Mouse (Mus musculus) kidney, adult 11 months (tissue): ENCODE measurements around the gene Amigo2.
"Not testable (repeated sequence)": the region's sequence is repeated elsewhere in the genome, so short reads cannot be mapped to it uniquely, and the experiment has no call there.

Experiments used
- DNase-seq: peaks from one replicate; pipeline ENCODE4 v3.0.0; 2022

Amigo2 gene

DNA sequence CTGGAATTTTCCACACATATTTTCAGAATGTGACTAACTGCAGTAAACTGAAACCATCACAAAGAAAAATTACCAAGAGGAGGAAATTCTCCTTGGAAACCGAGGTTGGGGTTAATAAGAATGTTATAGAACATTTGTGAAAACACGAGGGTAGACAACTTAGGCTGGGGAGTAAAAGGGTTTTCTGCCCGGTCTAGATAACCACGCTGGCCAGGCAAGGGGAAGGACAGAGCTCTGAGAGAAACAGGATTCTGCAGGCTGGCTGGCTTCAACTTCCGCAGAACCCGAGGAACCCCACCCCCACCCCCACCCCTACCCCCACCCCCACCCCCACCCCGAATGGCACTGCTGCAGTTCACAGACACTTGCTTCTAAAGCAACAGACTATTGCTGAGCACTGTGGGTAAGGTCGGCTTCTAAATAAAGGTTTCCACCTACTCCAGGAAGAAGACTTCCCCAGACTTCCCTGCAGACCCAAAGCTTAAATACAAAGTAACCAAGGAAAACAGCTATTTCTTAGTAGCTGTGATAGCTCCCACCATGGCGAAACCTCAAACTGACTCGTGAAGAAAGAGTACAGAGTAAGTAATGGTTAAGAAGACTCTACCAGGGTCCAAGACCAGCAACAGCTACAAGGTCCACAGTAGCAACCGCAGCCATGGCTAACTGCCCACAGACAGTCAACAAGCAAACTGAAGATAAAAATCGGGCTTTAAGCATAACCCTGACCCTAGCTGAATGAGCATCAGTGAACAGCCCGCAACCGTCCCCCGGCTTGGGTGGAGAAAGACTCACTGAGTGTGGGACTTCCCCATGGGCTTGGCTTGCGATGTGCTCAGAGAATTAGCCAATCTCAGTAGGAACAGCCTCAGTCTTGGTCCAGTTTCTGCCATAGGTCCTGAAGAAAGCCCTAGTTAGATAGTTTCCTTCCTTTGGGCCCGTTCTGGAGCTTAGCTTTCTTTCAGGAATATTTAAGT, 34.3 kb downstream of the Amigo2 start:
- no peak for DNase-seq

DNA sequence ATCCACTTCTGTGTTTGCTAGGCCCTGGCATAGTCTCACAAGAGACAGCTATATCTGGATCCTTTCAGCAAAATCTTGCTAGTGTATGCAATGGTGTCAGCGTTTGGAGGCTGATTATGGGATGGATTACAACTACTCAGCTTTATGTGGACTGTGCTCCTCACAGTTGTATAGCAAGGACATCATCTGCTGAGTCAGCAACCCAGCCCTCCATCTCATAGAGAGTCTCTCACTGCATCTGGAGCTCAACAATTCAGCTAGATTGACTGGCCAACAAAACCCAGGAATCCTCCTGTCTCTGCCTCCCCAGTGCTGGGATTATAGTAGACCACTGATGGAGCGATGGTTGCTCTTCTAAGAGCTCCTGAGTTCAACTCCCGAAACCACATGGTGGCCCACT, 37.3 kb downstream of the Amigo2 start:
- not testable (repeated sequence) for DNase-seq

GRCm38 (mm10) chr15:97206506-97206905, 40.6 kb downstream of the Amigo2 start:
- no peak for DNase-seq

DNA sequence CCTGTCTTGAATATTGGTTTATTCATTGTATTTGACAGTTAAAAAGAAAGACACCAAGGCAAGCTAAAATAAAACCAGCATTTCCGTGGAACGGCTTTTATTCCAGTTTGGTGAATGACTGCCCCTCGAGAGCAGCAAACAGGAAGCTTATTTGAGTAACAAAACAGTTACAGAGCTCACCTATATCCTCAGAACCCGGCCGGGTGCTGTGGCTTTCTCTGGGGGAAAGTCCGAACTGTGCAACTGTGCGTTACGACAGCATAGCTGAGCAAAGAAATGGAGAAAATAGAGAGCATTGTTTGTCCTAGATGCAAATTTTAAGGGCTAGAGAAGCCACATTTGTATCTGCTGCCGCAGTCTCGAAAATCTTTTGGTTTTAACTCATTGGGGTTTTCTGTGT, 41.3 kb downstream of the Amigo2 start:
- DNase-seq = no peak

- no peak for DNase-seq
Observed at GRCm38 (mm10) chr15:97204889-97205288, 42.2 kb downstream of the Amigo2 start.

DNA sequence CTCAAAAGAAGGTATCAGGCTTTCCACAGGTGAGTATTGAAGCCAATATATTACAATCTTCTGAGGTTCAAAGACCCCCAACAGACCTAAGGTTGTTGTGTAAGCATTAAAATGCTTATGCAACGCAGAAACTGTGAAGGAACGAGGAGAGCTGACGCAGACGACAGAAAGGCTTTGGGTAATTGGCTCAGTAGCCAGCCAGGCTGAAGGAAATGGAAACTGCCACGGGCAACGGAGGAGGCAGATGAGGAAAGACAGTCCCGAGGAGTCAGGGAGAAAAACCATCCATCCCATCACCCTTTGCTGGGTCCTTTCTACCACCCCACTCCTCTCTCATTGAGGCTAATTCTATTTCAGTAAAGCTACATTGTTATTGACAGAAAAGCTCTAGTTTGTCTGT, 50.4 kb downstream of the Amigo2 start:
- no peak for DNase-seq

DNA sequence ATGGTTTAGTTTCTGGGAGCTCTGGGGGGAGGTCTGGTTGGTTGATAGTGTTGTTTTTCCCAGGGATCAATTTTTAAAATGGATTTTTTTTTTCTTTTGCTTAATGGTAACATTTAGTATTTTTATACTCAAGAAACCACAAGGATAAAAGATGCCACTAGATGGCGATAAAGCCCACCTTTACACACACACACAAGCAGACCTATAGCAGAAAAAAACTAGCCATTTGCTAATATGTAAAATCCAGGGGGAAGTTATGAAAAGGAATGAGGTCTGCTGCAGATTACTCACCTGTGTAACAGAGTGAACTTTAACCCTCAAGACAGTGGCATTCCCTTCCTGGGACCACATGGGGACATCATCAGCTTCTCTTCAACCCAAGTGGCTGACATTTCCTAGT, 51.5 kb downstream of the Amigo2 start:
- DNase-seq = no peak
